Mouse (Mus musculus) liver, postnatal 0 days (tissue): ENCODE data around the gene Fam189a1. TPM values are rescaled to one million over a fixed set of nuclear protein-coding genes. Genes with fewer than 3 reads are reported as not detected.

Source experiments
- ATAC-seq: fragments of 200-750 bp; cut with Nextera tagmentation; 2 replicates; pipeline ENCODE4 v1.8.0; 2017; ENCODE audit warnings: mild to moderate bottlenecking, moderate library complexity
- DNase-seq: peaks from one replicate; pipeline ENCODE4 v3.0.0-alpha.2; 2016
- H3K27ac ChIP-seq: fragments of 300-500 bp; sonication (generic); 2 replicates; pipeline ENCODE4 v1.5.1; 2014; ENCODE audit warnings: antibody characterized with exemption, moderate library complexity, mild to moderate bottlenecking, low read depth
- H3K27me3 ChIP-seq: fragments of 300-500 bp; sonication (generic); 2 replicates; pipeline ENCODE4 v1.6.1; 2014; ENCODE audit warnings: low read length, control low read depth, mixed read lengths; ENCODE audit not compliant: insufficient read depth
- H3K36me3 ChIP-seq: fragments of 300-500 bp; sonication (generic); replicated peaks from 2 replicates; pipeline ENCODE4 v1.6.1; 2014; ENCODE audit warnings: mild to moderate bottlenecking, control low read depth, low read length, moderate library complexity, mixed read lengths; ENCODE audit not compliant: insufficient read depth
- H3K4me1 ChIP-seq: fragments of 300-500 bp; sonication (generic); 2 replicates; pipeline ENCODE4 v1.6.1; 2014; ENCODE audit warnings: antibody characterized with exemption, mild to moderate bottlenecking, control low read depth; ENCODE audit not compliant: insufficient read depth
- H3K4me2 ChIP-seq: fragments of 300-500 bp; sonication (generic); 2 replicates; pipeline ENCODE4 v1.6.1; 2014; ENCODE audit warnings: low read depth, mild to moderate bottlenecking, low read length, moderate library complexity, mixed read lengths
- H3K4me3 ChIP-seq: fragments of 300-500 bp; sonication (generic); 2 replicates; pipeline ENCODE4 v1.5.1; 2014; ENCODE audit warnings: low read depth, low read length
- H3K9ac ChIP-seq: fragments of 300-500 bp; sonication (generic); replicated peaks from 2 replicates; pipeline ENCODE4 v1.6.1; 2014; ENCODE audit warnings: mild to moderate bottlenecking, moderate library complexity
- H3K9me3 ChIP-seq: fragments of 300-500 bp; sonication (generic); 2 replicates; pipeline ENCODE4 v1.6.1; 2016; ENCODE audit warnings: mild to moderate bottlenecking, control low read depth, low read length, mixed read lengths
- CTCF ChIP-seq: sonication (generic); IDR thresholded peaks from 2 replicates; pipeline ENCODE4 v1.5.1; 2016; ENCODE audit warnings: antibody characterized with exemption, low read depth
- EP300 ChIP-seq: IDR thresholded peaks from 2 replicates; pipeline ENCODE4 v1.6.1; 2016; ENCODE audit warnings: antibody characterized with exemption, low read depth, mild to moderate bottlenecking
- WGBS: fragments of 180-500 bp; shearing (Covaris S2); extraction: QIAGEN DNeasy Blood & Tissue Kit; methylation state at CpG from one replicate; pipeline ENCODE4 v1.1.7; 2014; ENCODE audit not compliant: insufficient replicate concordance; 5-methylcytosine and 5-hydroxymethylcytosine counted together
- polyA plus RNA-seq: library from polyadenylated mRNA; unstranded; fragments of >200 nt; fragmentation: Nextera tagmentation; extraction: Ambion mirVana; gene quantifications from 2 replicates; pipeline ENCODE4 v1.2.1, GENCODE M21; 2015

Gene Fam189a1
- polyA plus RNA-seq, 1 experiment from 2014 or later: 0.36 TPM

GRCm38 (mm10) chr7:65155628-65156513, 499 bp downstream of the Fam189a1 start:
- H3K4me2 ChIP-seq: peak overlapping the region; percentile 72
- no peaks in the 10 kb centered on the region for H3K9me3 ChIP-seq
- H3K9ac ChIP-seq: no peak overlapping the region
- H3K4me1 ChIP-seq: peaks cover 6% of the 10 kb centered on the region
- WGBS: under 1% methylated on average over 92 of the region's 122 CpGs
- peak; percentile 17 for DNase-seq
- TF ChIP-seq EP300 (no peak), CTCF (no peak)
- ATAC-seq: no peak
- H3K36me3 ChIP-seq: no peaks in the 10 kb centered on the region
- H3K27ac ChIP-seq: no peak overlapping the region
- peak overlapping the region; percentile 46 for H3K4me3 ChIP-seq
- H3K27me3 ChIP-seq: peaks cover 40% of the 10 kb centered on the region

- ATAC-seq (no peak), DNase-seq (no peak)
- H3K27ac ChIP-seq: no peak overlapping the region
- no peak overlapping the region for H3K9ac ChIP-seq
- H3K27me3 ChIP-seq: peaks cover 40% of the 10 kb centered on the region
- no peak overlapping the region for H3K4me2 ChIP-seq
- WGBS: 26% methylated on average over 7 of the region's 7 CpGs
- TF ChIP-seq EP300: no peak
- 0 out of 2 replicates have a peak, but pooled peaks have one; percentile 3 for TF ChIP-seq CTCF
- H3K9me3 ChIP-seq: no peaks in the 10 kb centered on the region
- H3K36me3 ChIP-seq: no peaks in the 10 kb centered on the region
- peaks cover 6% of the 10 kb centered on the region for H3K4me1 ChIP-seq
- H3K4me3 ChIP-seq: no peak overlapping the region
Measured at GRCm38 (mm10) chr7:65154576-65154975, 1.8 kb downstream of the Fam189a1 start.

- Histone ChIP-seq H3K9me3 (no peaks in the 10 kb centered on the region), H3K27me3 (peaks cover 40% of the 10 kb centered on the region), H3K4me3 (no peak overlapping the region), H3K4me2 (no peak overlapping the region), H3K4me1 (peaks cover 6% of the 10 kb centered on the region), H3K9ac (no peak overlapping the region), H3K27ac (no peak overlapping the region), H3K36me3 (no peaks in the 10 kb centered on the region)
- TF ChIP-seq EP300 (no peak), CTCF (no peak)
- WGBS: 70% methylated on average over 7 of the region's 7 CpGs
- no peak for DNase-seq
- ATAC-seq: no peak
Measured at GRCm38 (mm10) chr7:65153846-65154245, 2.5 kb downstream of the Fam189a1 start.

- ATAC-seq (no peak), DNase-seq (no peak)
- Histone ChIP-seq H3K9me3 (no peaks in the 10 kb centered on the region), H3K36me3 (no peaks in the 10 kb centered on the region), H3K9ac (no peak overlapping the region), H3K4me1 (peaks cover 6% of the 10 kb centered on the region), H3K27me3 (peaks cover 17% of the 10 kb centered on the region), H3K4me3 (no peak overlapping the region), H3K4me2 (no peak overlapping the region), H3K27ac (no peak overlapping the region)
- no peak for TF ChIP-seq CTCF
- TF ChIP-seq EP300: no peak
- WGBS: 77% methylated on average over 7 of the region's 7 CpGs
Measured at GRCm38 (mm10) chr7:65151526-65151925, 4.8 kb downstream of the Fam189a1 start.

- Histone ChIP-seq H3K27ac (no peak overlapping the region), H3K9ac (no peak overlapping the region), H3K4me1 (no peaks in the 10 kb centered on the region), H3K4me2 (no peak overlapping the region), H3K36me3 (no peaks in the 10 kb centered on the region), H3K9me3 (no peaks in the 10 kb centered on the region), H3K27me3 (no peaks in the 10 kb centered on the region), H3K4me3 (no peak overlapping the region)
- TF ChIP-seq CTCF (no peak), EP300 (no peak)
- WGBS: 74% methylated on average over 9 of the region's 9 CpGs
- no peak for DNase-seq
- no peak for ATAC-seq
Measured at GRCm38 (mm10) chr7:65149040-65149439, 7.3 kb downstream of the Fam189a1 start.

- H3K27ac ChIP-seq: no peak overlapping the region
- H3K4me3 ChIP-seq: no peak overlapping the region
- H3K36me3 ChIP-seq: no peaks in the 10 kb centered on the region
- DNase-seq (no peak), ATAC-seq (no peak)
- no peaks in the 10 kb centered on the region for H3K9me3 ChIP-seq
- no peak overlapping the region for H3K4me2 ChIP-seq
- TF ChIP-seq CTCF (no peak), EP300 (no peak)
- 59% methylated on average over 6 of the region's 6 CpGs for WGBS
- H3K27me3 ChIP-seq: no peaks in the 10 kb centered on the region
- no peaks in the 10 kb centered on the region for H3K4me1 ChIP-seq
- no peak overlapping the region for H3K9ac ChIP-seq
Measured at GRCm38 (mm10) chr7:65144881-65145280, 11.5 kb downstream of the Fam189a1 start.
